Mouse (Mus musculus): ENCODE measurements around the gene Tmem163.

DNA sequence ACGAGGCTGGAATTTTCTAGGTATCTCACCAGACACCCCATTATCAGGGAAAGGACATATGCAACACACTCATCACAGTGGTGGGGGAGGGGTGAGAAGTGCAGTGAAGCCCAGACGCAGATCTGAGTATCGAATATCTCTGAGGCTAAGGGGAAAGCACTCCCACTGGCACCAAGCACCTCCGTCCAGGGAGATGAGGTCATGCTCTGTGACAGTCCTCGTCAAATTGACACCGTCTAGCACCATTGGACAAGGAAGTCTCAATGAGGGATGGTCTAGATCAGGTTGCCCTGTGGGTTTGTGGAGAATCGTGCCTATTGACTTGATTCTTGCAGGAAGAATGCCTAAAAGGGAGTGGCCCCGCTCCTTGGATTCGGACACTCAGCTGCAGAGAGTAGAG is 180.6 kb downstream of the Tmem163 start:
- TF ChIP-seq CTCF (IDR thresholded peaks at IDR 0.05; ENCODE audit: borderline replicate concordance, extremely low read depth, insufficient read depth, insufficient read length): no peak
- no peak for TF ChIP-seq POLR2A (IDR thresholded peaks at IDR 0.05; ENCODE audit: borderline replicate concordance, extremely low read depth, insufficient read depth, insufficient read length, poor library complexity, severe bottlenecking)
